Mouse (Mus musculus) T-helper 1 cell (primary cell): ENCODE data around the gene Tenm3.

Experiments used
- in situ Hi-C: fragments of 300-600 bp; cut with MboI, MseI; formaldehyde crosslinking; loops from one replicate; pipeline ENCODE4 v1.15.1; 2025; ENCODE audit warnings: high pct_unique_total_duplicates

The Tenm3 gene

DNA sequence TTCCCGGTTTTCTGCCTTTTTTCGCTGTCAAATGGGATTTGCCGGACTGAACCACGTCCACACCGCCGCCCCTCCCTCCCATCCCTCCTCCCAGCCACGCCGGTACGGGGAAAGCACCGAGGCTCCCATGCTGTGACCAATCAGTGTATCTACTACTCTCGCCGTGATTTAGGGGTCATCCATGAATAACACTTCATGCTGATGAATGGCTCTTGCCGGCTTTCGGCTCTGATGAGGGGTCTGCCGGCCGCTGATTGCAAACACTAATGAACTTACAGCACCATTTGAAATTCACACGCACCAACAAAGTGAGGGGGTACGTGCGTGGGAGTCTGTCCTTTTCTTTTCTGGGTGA lies at the start of gene Tenm3:
Gene Tenm3 (minus strand): TSS at position 21 of the 355 bp plus-strand sequence.
- in situ Hi-C loops: no loop called here

DNA sequence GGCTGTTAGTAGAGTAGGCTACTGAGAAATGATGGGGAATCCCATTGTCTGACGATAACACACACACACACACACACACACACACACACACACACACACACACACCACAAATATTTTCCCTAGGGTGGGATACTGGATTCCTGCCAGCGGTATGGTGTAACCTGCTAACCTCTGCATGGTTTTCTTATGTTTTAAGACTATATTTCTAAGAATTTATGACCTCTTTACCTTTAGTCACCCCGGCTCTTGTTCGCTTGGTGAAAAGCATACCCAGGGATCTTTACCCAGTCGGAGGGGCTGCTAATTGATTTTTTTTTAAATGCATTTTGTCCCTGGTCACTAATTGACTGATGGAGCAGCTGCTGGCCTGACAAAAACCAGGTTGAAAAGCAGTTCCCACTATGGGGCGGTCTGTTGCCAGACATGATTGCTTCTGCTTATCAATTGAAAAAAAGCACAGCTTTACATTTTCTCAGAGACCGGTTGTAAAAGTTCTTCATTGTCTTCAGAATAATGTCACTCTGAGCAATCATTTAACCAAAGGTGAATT lies 46.5 kb upstream of the Tenm3 start:
- in situ Hi-C loops: no loop called here

DNA sequence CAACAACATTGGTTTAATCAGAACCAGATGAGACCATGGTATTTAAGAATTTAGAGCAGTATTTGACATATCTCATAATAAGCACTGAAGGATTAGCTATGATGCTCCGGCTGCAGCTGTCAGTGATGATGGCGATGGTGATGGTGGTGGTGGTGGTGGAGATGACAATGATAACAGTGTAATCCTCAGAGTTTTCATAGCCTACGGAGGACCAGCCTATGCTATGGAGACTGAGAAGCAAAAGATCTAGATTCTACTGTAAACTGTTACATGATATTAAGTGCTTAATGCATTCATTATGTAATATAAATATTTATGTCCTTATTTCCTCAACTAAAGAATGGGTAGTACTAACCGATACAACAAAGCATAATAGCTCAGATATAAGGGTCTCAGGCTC lies 40.5 kb upstream of the Tenm3 start:
- in situ Hi-C loops: no loop called here

DNA sequence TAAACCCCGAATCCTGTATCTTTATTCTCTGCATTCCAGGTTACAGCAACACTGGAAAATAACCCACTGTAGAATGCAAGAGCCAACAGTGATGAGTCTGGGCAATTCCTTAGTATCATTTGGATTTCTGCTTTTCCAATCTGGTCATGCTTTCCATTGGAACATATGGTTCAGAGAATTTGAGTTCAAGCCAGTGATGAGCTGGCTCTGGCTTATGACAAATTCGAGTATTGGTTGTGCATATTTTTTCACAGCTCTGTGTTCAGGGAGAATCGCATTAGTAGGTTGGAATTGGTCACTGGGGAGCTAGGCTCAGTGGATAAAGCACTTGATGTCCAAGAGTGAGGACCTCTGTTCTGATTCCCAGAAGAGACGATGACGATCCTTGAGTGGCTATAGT lies 36.8 kb upstream of the Tenm3 start:
- in situ Hi-C loops: no loop called here

DNA sequence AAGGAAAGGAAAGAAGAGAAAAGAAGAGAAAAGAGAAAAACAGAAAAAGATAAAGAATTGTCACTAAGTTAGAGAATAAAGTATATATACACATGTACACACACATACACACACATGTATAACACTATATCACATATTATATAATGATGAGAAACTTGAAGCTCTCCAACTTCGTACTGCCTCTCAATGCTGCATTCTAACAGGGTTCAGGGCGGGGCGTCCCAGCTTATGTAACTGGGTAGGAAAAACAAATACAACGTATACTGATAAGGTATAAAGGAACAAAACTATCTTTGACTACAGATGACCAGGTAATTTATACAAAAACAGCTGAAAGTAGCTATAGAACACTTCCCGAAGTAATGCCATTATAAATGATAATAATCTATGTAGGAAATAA lies 22.2 kb upstream of the Tenm3 start:
- in situ Hi-C loops: no loop called here

DNA sequence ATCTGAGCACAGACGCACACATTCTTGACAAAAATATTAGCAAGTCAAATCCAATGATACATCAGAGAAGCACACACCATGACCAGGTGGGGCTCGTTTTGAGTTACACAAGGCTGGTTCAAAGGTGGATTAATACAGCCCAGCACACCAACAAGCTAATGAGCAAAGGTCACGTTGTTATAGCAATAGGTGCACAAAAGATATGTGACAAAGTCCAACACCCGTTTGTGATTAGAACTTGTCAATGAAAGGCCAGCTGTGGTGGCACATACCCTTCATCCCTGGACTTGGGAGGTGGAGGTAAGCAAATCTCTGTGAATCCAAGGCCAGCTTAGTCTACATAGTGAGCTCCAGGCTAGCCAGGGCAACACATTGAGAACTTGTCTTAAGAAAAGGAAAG lies 21.7 kb upstream of the Tenm3 start:
- in situ Hi-C loops: no loop called here

DNA sequence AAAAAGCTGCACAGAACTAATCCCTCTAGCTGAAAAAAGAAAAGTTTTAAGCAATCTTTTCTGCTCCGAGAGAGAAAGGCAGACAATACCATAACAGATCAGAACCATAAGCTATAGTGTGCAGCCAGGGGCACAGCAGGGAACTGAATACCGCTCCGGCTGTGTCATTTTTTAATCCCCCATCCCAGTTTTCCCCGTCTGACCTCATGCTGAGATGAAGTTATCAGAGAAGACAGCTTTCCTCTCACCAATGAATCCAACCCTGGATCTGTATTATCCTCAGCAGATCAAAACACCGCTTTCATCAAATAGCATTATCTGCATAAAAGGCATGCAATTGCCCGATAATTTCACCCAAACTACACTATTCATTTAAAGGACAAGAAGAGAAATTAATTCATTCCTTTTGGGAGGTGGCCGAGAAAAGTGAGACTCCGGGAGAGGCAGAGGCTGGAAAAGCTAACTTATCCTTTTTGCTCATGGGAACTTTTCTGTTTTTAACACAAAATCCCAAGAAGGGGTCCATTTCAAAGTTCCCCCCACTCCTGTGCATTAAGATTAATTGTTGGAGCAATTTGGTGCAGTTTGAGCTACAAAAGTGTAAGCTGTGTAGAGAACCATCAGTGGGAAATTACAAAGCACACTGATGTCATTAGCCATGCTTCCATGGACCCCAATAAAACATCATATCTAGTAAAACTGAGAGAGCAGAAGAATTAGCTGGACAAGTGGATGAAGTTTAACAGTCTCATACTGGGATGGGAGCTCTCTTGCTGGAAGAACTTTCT lies 6.7 kb upstream of the Tenm3 start:
- in situ Hi-C loops: no loop called here

DNA sequence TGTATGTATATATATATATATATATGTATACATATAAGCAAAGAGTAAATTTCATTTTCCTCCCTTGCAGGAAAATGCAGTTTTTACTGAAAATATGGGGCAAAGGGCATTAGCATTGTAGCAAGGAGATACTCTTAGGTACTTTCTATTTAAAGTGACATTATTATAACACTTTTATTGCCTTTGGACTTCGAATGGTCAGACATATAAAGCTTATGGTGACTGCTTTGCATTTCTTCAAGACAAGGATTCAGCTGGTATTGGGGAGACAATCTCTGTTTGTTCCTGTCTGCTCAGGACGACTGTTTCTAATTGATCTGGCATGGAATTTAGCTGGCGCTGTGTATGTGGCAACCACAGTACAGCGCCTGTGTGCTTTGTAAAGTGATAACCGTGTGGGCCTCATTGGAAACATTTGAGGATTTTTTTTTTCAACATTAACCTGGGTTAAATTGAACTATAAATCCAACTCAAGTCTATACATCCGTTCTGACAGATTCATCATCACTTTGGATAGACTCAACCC lies 5.4 kb upstream of the Tenm3 start:
- in situ Hi-C loops: no loop called here

DNA sequence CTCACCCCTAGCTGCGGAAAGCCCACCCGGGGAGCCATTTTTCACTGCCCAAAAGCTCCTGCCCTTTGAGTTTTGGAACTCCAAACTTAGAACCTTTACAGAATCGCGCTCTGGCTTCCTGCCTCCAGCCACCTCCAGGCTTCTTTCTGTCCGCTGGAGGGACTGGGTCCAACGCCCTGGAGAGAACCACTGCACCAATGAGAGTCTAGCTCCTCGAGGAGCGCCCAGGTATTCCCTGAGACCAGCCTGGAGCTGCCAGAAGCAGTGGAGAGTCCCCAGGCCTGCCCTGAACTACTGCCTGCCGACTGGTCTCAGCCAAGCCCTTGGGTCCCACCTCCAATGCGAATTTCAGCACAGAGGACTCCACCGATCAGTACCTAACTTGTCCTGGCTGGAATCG lies 1.2 kb upstream of the Tenm3 start:
- in situ Hi-C loops: no loop called here

DNA sequence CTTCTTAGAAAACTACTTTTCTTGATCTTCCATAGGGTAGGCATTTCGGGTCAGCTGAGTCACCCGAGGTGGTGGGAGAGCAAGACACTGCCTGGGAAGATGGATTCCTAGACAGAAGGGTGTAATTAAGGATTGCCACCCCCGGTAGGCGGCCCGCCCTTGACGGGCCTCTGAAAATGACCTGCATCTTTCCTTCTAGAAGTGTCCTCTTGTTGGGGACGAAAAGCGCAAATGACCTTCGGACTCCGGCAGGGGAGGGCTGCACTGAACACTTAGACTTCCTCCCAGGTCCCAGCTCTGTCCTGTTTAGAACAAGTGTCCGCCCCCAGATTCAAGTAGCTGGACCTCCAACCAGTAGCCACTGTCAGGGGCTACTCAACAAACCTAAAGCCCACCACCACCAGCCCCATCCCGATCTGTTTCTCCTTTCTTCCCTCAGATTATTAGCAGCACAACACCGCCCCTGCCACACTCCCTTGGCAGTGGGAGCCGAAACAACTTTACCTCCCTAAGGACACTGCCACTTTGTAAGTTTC lies 687 bp upstream of the Tenm3 start:
- in situ Hi-C loops: no loop called here

DNA sequence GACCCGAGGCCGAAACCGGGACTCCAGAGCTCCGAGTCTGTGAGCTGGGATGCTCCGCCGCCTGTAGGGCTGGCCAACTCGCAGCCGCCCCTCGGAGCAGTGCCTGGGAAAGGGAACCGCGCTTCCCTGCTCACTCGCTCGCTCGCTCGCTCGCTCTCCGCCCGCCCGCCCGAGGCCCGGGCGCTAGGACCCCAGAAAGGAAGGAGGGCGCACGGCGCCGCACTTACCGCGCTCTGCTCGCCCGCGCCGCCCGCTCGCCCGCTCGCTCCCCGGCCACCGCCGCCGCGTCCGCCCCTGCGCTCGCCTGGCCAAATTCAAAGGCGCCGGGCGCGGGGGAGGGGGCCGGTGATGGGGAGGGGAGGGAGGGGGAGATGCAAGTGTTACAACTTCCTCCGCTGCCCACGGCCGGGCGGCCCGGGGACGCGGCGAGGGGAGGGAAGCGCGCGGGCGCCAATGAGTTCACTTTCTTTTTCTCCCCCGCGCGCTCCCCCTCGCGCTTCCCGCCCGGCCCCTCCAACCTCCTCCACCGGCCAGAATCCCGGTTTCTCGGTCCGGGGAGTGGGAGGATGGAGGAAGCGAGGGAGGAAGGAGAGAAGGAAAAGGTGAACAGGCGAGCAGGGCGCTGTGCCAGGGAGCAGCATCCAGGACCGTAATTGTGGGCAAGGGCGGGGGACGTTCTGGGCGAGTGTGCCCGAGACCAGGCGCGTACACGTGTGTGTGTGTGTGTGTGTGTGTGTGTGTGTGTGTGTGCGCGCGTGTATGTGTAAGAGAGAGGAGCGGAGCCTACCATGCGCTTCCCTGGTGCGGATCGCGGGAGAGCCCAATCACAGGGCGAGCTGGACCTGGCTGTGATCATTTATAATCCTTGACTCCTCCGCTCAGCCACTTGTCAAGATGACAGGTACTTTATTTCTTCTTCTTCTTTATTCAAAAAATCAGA lies 490 bp downstream of the Tenm3 start:
- in situ Hi-C loops: no loop called here

DNA sequence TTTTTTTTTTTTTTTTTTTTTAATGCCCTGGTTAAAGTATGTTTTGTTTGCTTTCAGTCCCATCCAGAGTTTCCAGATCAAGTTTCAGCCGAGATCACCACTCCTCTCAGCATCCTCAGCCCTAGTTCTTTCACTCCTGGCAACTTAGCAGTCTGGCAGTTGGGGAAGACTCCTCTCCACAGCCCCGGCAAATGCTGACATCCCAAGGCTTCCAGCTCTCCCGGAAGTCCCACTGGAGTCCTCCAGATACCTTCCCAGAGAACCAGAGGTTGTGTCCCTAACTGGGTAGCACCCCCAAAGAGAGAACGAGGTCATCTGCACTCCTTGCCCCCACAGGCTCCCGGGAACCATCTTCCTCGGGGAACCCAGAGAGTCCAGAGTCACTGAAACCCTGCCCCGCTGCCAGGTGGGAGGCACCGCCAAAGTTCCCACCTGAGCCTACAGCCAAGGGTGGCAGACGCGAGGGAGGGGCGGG lies 1.2 kb downstream of the Tenm3 start:
- in situ Hi-C loops: no loop called here

DNA sequence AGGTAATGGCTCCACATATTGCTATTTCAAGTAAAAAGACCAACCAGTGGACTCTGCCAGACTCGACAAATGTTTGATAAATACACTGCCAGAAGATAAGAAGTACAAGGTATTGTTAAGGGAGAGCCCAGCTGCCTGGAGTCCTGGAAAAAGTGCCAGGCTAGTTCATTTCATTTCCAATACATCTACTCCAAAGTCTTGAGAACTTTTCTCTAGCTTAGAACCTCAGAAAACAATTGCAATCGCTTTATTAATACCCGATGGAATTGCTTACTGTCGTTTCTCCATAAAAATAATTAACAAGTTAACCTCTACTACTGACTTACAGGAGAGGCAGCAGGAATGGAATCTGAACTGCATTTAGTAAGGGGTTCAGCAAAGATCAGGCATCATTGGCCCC lies 1.7 kb downstream of the Tenm3 start:
- in situ Hi-C loops: no loop called here

DNA sequence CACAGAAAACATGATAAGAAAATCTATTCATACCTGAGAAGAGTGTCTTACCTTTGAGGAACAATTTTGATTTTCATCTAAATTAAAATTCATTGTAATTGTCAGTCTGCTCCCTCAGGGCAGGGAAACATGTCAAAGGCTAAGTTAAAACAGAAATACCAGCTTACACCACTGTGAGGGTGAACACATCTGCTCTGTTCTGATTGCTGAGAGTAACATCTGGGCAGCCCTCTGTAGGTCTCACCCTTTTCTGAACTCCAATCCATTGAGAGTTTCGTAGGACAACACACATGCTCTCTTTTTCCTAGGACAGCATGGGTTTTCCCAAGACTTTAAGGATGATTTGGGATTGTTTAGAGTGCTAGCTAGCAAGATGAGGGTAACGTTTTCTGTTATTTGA lies 8.0 kb downstream of the Tenm3 start:
- in situ Hi-C loops: no loop called here

DNA sequence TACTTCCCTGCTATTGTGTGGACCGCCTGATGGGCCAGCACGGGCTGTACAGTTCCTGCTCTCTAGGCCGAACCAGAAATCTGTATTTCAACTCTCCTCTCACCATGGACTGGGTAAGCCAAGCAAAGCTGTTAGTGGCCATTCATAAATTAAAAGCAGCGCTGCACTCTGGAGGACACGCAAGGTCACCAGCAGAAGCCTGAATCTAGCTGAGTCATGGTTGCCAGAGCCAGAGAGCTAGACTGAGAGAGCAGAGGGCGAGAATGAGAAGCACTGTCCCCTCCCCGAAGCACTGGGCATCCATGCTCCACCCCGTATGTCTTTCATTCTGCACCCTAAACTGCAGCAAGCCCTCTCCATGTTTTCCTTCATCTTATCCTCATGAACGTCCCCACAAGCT lies 16.3 kb downstream of the Tenm3 start:
- in situ Hi-C loops: no loop called here

DNA sequence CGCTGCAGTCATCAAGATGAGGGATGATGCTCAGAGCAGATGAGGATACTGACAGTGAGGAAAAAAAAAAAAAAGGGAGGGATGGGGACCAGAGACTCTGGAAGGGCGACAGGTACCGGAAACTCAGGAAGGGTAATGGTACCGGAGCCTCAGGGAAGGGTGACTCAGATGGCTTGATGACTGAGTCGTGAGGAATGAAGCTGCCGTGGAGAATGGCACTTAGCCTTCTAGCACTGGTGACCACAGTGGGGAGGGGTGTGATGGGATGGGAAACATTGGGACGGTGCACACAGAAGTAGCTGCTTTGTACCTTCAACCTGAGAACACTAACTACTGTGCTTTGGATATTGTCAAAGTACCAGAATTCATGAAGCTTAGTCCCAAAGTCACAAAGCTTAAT lies 18.1 kb downstream of the Tenm3 start:
- in situ Hi-C loops: no loop called here

DNA sequence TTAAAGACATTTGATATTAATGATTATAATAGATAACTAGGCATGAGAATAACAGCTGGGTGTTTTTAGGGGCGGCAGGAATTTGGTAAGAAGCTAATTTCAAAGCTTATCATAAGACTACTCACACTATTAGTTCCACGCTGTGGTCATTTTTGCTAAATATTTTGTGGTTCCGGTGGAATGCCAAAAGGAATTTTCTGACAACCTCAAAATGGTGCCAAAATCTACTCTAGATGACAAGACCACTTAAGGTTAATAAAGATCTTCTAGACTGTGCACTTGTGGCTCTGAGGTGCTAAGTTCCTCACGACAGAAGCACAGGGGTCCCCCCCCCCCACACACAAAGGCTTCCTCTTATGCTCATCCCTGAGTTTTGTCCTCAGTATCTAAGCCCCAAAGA lies 21.5 kb downstream of the Tenm3 start:
- in situ Hi-C loops: no loop called here

DNA sequence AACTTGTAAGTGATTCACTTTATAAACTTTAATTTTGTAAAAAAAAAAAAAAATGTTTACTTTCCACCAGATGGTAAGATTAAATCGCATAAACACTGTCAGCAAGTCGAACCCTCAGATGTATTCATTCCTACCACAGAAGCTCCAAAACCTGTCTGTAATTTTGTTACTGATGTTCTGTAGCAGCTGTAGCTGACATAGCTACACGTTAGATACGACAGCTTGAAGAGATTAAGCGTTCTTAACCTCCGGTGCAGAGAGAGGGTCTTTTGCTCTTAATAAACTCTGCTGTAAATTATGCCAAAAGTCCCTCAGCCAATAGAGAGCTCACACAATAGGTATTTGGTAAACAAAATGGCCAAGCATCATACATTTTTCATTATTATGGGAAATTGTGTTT lies 23.8 kb downstream of the Tenm3 start:
- in situ Hi-C loops: no loop called here

DNA sequence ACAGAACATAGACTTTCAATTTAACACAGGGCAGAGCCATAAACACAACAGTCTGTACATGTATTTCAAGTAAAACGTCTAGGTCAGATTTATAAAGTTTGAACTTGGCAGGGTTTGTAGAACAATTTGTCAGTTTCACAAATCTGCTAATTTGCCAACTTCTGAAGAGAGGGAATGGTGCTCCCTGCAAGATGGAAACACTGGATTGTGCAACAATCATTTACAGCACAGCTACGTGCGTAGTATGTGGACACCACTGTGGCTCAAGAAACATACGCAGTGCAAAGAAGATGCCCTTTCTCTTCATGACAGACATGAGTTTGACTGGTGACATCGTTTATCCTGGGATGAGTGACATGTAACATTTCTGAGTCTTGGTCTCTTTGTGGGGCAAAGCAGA lies 24.4 kb downstream of the Tenm3 start:
- in situ Hi-C loops: no loop called here

DNA sequence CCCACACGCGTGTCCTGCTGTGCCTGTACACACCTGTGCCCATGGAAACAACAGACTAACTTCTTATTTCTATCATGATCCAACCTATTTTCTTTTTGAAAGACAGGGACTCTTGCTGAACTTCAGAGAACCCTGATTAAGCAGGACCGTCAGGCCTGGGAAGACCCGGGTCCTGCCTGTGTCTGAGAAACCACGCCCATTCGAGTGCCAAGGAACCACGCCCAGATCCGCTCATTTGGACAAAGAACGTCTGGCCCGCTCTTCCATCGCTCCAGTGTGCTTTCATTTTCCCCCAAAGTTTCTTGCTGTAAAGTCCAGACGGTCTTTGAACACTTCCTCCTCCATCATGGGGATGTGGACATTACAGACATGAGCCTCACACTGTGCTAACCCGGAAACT lies 26.8 kb downstream of the Tenm3 start:
- in situ Hi-C loops: no loop called here

DNA sequence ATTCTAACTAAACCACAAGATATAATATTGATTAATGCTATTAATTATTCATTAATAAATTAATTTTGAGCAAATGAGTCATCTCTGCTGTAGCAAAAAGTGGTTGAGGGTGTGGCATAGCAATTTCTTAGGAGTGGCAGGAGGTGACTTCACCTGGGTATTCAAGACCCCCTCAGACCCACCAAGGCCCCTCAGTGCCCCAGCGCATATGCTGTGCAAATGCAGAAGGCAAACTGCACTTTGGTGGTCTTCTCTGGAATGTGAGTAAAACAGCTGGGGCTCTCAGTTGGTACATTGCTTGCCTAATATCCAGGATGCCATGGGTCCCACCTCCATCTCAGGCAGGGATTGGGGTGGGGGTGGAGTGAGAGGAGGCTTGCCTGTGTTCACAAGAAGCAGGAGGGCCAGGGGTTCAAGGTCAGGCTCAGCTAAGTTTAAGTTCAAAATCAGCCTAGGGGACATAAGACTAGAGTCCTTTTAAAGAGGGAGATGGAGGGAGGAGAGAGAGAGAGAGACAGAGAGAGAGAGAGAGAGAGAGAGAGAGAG lies 31.5 kb downstream of the Tenm3 start:
- in situ Hi-C loops: no loop called here

DNA sequence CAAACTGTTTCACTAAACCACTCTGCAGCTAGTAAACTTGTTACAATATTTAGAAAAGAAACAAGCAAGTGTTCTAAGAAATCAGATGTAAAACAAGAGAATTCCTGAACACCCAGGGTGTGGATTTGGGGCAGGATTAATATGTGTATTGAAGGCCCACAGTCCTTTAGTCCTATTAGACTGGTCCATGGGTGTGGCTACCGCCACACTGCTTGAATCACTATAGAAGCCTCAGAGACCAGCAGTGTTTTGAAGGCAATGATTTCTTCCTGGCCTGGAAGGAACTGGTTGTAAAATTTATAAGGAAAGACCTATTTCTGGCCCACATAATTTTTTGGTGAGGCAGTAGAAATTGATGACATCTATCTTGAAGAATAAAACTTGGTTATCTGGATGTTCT lies 33.1 kb downstream of the Tenm3 start:
- in situ Hi-C loops: no loop called here
